Mouse (Mus musculus) CH12.LX (cell line): ENCODE data around the gene Scarb1. TPM values are rescaled to one million over a fixed set of nuclear protein-coding genes. Genes with fewer than 3 reads are reported as not detected.

Source experiments
- DNase-seq: peaks from one replicate; pipeline ENCODE4 v3.0.0-alpha.2; 2013; ENCODE audit errors: extremely low read depth
- H3K27ac ChIP-seq: 2 replicates; pipeline ENCODE4 v1.5.1; 2012; ENCODE audit warnings: low read depth, mild to moderate bottlenecking, control low read depth, moderate library complexity; ENCODE audit not compliant: insufficient read depth
- H3K27me3 ChIP-seq: replicated peaks from 2 replicates; pipeline ENCODE3; 2012; ENCODE audit warnings: inconsistent platforms
- H3K36me3 ChIP-seq, 2 experiments: replicated peaks in 1 of 2; 2 replicates each; pipeline versions ENCODE3 to v1.6.1; 2012; ENCODE audit warnings: inconsistent platforms in 1 of 2, low read length in 1 of 2, mild to moderate bottlenecking in 1 of 2, mixed read lengths in 1 of 2, moderate library complexity in 1 of 2; ENCODE audit not compliant: control insufficient read depth in 1 of 2, insufficient read depth in 1 of 2
- H3K4me1 ChIP-seq, 2 experiments: 2 replicates each; pipeline ENCODE4 v1.6.1; 2012; ENCODE audit warnings: inconsistent platforms in 1 of 2, moderate library complexity in 1 of 2; ENCODE audit not compliant: insufficient read depth in 2 of 2, control insufficient read depth in 1 of 2
- H3K4me2 ChIP-seq: 2 replicates; pipeline ENCODE4 v1.6.1; 2012; ENCODE audit warnings: low read depth, mild to moderate bottlenecking, control low read depth; ENCODE audit not compliant: poor library complexity, insufficient read depth, severe bottlenecking
- H3K4me3 ChIP-seq, 3 experiments: fragments of 150-350 bp in 1 of 3; sonication (generic) in 1 of 3; replicated peaks in 1 of 3; 2 replicates each; pipeline versions ENCODE3 to v1.5.1; 2011 to 2012; ENCODE audit warnings: low read depth in 2 of 3, low read length in 2 of 3, mild to moderate bottlenecking in 2 of 3, moderate library complexity in 2 of 3, control low read depth in 1 of 3, improper control_type of control experiment in 1 of 3, inconsistent platforms in 1 of 3, mixed read lengths in 1 of 3; ENCODE audit not compliant: poor library complexity in 1 of 3
- H3K79me2 ChIP-seq: replicated peaks from 2 replicates; pipeline ENCODE4 v1.6.1; 2012; ENCODE audit warnings: mild to moderate bottlenecking, moderate library complexity; ENCODE audit not compliant: control insufficient read depth, poor library complexity, insufficient read depth, severe bottlenecking; ENCODE audit errors: extremely low read depth
- H3K9ac ChIP-seq: 2 replicates; pipeline ENCODE4 v1.6.1; 2012; ENCODE audit warnings: low read depth, mild to moderate bottlenecking, control low read depth, moderate library complexity; ENCODE audit not compliant: insufficient read depth
- H3K9me3 ChIP-seq: replicated peaks from 2 replicates; pipeline ENCODE3; 2012; ENCODE audit warnings: low read length, inconsistent platforms, mixed read lengths
- CTCF ChIP-seq, 2 experiments: IDR thresholded peaks in 1 of 2; conservative IDR thresholded peaks in 1 of 2; 2 replicates each; pipeline ENCODE4 v1.5.1; 2011 to 2012; ENCODE audit warnings: low read depth in 2 of 2, low read length in 2 of 2, improper control_type of control experiment in 1 of 2, inconsistent platforms in 1 of 2, mild to moderate bottlenecking in 1 of 2, moderate library complexity in 1 of 2
- ELF1 ChIP-seq: IDR thresholded peaks from 2 replicates; pipeline ENCODE4 v1.6.1; 2014; ENCODE audit warnings: low read depth, mild to moderate bottlenecking, inconsistent platforms, low read length, improper control_type of control experiment
- GABPA ChIP-seq: IDR thresholded peaks from 2 replicates; pipeline ENCODE4 v1.6.1; 2012; ENCODE audit warnings: low read depth, low read length, improper control_type of control experiment, inconsistent platforms; ENCODE audit not compliant: insufficient replicate concordance
- JUND ChIP-seq: conservative IDR thresholded peaks from 2 replicates; pipeline ENCODE4 v1.6.1; 2011; ENCODE audit warnings: low read depth, low read length, improper control_type of control experiment
- MAX ChIP-seq: IDR thresholded peaks from 2 replicates; pipeline ENCODE4 v1.6.1; 2011; ENCODE audit warnings: low read length, improper control_type of control experiment
- MAZ ChIP-seq: IDR thresholded peaks from 2 replicates; pipeline ENCODE4 v1.6.1; 2012; ENCODE audit warnings: low read depth, mild to moderate bottlenecking, inconsistent platforms, low read length, improper control_type of control experiment, moderate library complexity
- PAX5 ChIP-seq: IDR thresholded peaks from 2 replicates; pipeline ENCODE4 v1.6.1; 2012; ENCODE audit warnings: low read length, inconsistent platforms, mixed read lengths
- RAD21 ChIP-seq: IDR thresholded peaks from 2 replicates; pipeline ENCODE4 v1.6.1; 2011; ENCODE audit warnings: low read depth, mild to moderate bottlenecking, low read length, improper control_type of control experiment, moderate library complexity
- SIN3A ChIP-seq: IDR thresholded peaks from 2 replicates; pipeline ENCODE4 v1.6.1; 2012; ENCODE audit warnings: low read length, improper control_type of control experiment, inconsistent platforms
- TBP ChIP-seq: conservative IDR thresholded peaks from 2 replicates; pipeline ENCODE4 v1.6.1; 2011; ENCODE audit warnings: low read depth, low read length, improper control_type of control experiment
- UBTF ChIP-seq: IDR thresholded peaks from 2 replicates; pipeline ENCODE4 v1.6.1; 2012; ENCODE audit warnings: low read depth, mild to moderate bottlenecking, inconsistent platforms, low read length, improper control_type of control experiment, moderate library complexity
- USF1 ChIP-seq: IDR thresholded peaks from 2 replicates; pipeline ENCODE4 v1.6.1; 2014; ENCODE audit warnings: low read depth, mild to moderate bottlenecking, inconsistent platforms, low read length, improper control_type of control experiment
- USF2 ChIP-seq: conservative IDR thresholded peaks from 2 replicates; pipeline ENCODE4 v1.6.1; 2011; ENCODE audit warnings: low read depth, low read length, improper control_type of control experiment
- ZKSCAN1 ChIP-seq: IDR thresholded peaks from 2 replicates; pipeline ENCODE4 v1.6.1; 2012; ENCODE audit warnings: low read depth, inconsistent platforms, low read length, improper control_type of control experiment, borderline replicate concordance
- dilution Hi-C: fragments of 300-500 bp; cut with MboI; formaldehyde crosslinking; loops from 2 replicates; pipeline ENCODE4 v1.14.3; 2020; ENCODE audit warnings: low sequenced_read_pairs; ENCODE audit not compliant: extremely low pct_unique_long_range_greater_than_20kb, extremely low pct_ligation_motif_present
- in situ Hi-C: fragments of 300-500 bp; cut with MboI; formaldehyde crosslinking; loops from 3 replicates; pipeline ENCODE4 v1.14.3; 2019; ENCODE audit warnings: low sequenced_read_pairs, low pct_ligation_motif_present, low pct_unique_long_range_greater_than_20kb, mixed read lengths
- polyA plus RNA-seq: library from polyadenylated mRNA; unstranded; fragments of >175 nt; gene quantifications from 2 replicates; pipeline ENCODE4 v1.2.1, GENCODE M21; 2012; ENCODE audit warnings: low read depth; ENCODE audit not compliant: insufficient read length
- total RNA-seq, 2 experiments: library from RNA; depleted of rRNA; stranded (reverse); fragments of 300-350 nt in 1 of 2; fragments of >200 nt in 1 of 2; gene quantifications; 2 replicates each; pipeline ENCODE4 v1.2.3; 2012 to 2014

The Scarb1 gene
- total and polyA plus RNA-seq, 3 experiments, result 11.6 to 24.7 (median 20.0) TPM

DNA sequence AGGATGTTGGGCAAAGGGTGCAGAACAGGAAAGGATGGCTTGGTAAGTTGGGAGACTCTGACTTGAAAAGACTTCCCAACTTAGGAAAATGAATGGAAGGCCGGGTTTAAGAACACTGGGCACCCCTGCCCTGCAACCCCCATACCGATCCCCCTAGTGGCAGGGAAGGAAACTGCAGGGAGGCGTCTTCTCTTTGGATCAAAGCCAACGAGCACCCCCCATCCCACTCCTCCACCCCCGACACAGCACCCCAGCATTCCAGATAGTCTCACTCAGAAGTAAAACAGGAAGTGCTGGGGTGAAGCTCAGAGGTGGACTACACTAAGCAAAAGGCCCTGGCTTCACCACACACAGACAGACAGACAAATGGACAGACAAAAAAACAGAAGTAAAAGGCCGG lies 62.6 kb downstream of the Scarb1 start:
- no peak overlapping the region for H3K9ac ChIP-seq
- in situ Hi-C loops, result no loop called here
- peaks cover 0 to 25% of the 10 kb centered on the region in 2 experiments for H3K36me3 ChIP-seq
- H3K79me2 ChIP-seq, result no peaks in the 10 kb centered on the region
- H3K4me2 ChIP-seq, result no peak overlapping the region
- no peaks in the 10 kb centered on the region for H3K9me3 ChIP-seq
- H3K4me3 ChIP-seq, result no peak overlapping the region
- H3K27ac ChIP-seq, result no peak overlapping the region
- TF ChIP-seq JUND, result no peak
- TF ChIP-seq CTCF (conservative IDR thresholded peaks at IDR 0.05 in 1 of 2, IDR thresholded peaks at IDR 0.05 in 1 of 2; ENCODE audit: low read depth in 2 of 2, low read length in 2 of 2), result peak; percentile 64 to 84
- no peak for DNase-seq
- H3K4me1 ChIP-seq, result peaks cover 14 to 56% of the 10 kb centered on the region in 2 experiments
- no peaks in the 10 kb centered on the region for H3K27me3 ChIP-seq
- dilution Hi-C loops, result no loop called here

DNA sequence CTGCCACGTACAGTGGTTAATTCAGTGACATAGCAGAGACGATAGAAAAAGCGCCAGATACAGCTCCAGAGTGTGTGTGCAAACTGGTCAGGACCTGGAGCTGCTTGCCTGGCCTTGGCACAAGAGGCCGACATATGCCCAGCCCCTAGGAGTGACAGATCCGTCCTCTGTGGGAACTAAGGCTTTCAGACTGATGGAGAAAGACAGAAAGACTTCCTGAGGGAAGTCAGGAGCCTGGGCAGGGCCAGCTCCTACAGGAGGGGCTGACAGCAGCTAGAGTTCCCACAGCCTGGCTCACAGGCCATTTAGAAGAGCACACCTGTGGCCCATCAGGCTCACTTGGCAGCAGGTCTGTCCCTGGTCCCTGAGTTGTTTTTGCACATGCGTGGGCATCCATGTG lies 63.6 kb downstream of the Scarb1 start:
- H3K36me3 ChIP-seq, result peaks cover 0 to 22% of the 10 kb centered on the region in 2 experiments

DNA sequence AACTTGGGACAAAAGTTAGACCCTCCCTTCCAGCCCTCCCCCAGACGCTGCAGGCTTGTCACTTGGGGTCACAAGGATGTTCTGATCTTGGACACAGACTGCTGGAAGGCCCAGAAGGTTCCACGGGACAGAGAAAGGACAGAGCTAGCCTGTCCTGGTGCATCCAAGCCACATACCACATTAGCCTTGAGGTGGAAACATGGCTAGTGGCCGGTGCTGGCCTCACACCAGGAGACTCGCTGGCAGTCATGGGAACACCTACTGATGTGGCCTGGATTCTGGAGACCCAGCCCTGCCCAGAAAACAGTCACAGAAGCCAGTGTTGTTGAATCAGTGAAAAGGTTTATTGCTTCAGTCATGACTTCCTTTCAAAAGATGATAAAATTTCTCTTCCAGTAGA lies 64.1 kb downstream of the Scarb1 start:
- no peaks in the 10 kb centered on the region for H3K79me2 ChIP-seq
- H3K9me3 ChIP-seq, result no peaks in the 10 kb centered on the region
- in situ Hi-C loops, result no loop called here
- peaks cover 14 to 58% of the 10 kb centered on the region in 2 experiments for H3K4me1 ChIP-seq
- H3K4me2 ChIP-seq, result no peak overlapping the region
- no peaks in the 10 kb centered on the region for H3K27me3 ChIP-seq
- no peak overlapping the region for H3K9ac ChIP-seq
- TF ChIP-seq ZKSCAN1 (no peak), PAX5 (no peak), TBP (no peak), USF1 (no peak), SIN3A (no peak), USF2 (no peak), CTCF (conservative IDR thresholded peaks at IDR 0.05 in 1 of 2, IDR thresholded peaks at IDR 0.05 in 1 of 2; ENCODE audit: low read depth in 2 of 2, low read length in 2 of 2) (no peak)
- H3K4me3 ChIP-seq, result no peak overlapping the region
- dilution Hi-C loops, result no loop called here
- no peak for DNase-seq
- H3K27ac ChIP-seq, result no peak overlapping the region
- H3K36me3 ChIP-seq, result peaks cover 0 to 22% of the 10 kb centered on the region in 2 experiments

More for the DNA sequence above, 63.6 kb downstream of the Scarb1 start:
- no peak overlapping the region for H3K27ac ChIP-seq
- H3K9me3 ChIP-seq, result no peaks in the 10 kb centered on the region
- in situ Hi-C loops, result no loop called here
- H3K79me2 ChIP-seq, result no peaks in the 10 kb centered on the region
- DNase-seq, result no peak
- no peak overlapping the region for H3K4me3 ChIP-seq
- peaks cover 14 to 58% of the 10 kb centered on the region in 2 experiments for H3K4me1 ChIP-seq
- dilution Hi-C loops, result no loop called here
- H3K27me3 ChIP-seq, result no peaks in the 10 kb centered on the region
- H3K9ac ChIP-seq, result no peak overlapping the region
- H3K4me2 ChIP-seq, result no peak overlapping the region
- TF ChIP-seq MAZ (no peak), MAX (no peak), TBP (no peak), USF2 (no peak), GABPA (no peak), UBTF (no peak), JUND (no peak), ELF1 (no peak), RAD21 (no peak)
- TF ChIP-seq, all 38 proteins: peak for 0
